Comparison of ENCODE assay signal across 16 mouse cellular contexts in the genomic region with DNA sequence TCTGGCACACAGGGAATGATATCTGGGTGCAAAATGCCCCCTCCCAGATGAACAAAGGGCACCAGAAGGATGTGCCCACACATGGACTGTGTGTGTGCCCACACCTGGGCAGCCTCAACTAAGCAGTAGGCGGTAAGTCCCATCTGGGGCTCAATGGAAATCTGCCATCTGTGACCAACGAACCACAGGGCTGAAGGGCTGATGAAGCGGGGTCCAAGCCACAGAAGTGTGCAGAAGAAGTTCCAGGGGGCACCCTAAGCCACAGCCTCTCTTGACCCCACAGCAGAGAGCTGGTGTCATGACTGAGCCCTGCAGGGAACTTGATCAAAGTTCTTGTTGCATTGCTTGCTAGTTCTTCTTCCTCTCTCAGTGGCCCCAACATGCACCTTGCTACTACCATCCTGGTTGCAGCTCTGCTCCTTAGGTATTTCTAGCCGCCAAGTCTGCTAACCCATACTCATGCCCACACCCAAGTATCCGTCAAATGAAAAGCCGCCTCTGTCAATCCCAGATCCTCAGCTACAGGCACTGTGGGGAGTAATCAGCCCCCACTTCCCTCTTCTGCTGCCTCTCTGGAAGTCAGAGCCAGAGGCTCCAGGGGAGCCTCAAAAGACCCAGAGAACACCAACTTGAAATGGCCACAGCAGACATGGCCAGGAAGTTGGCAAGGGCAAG. TPM values are rescaled to one million over a fixed set of nuclear protein-coding genes. Genes with fewer than 3 reads are reported as not detected.
DNase-seq lines count a peak whose midpoint lies in the region; ATAC-seq and TF ChIP-seq lines count a peak whose summit lies in the region.
"Had no signal": no experiment of that assay in that cellular context is flagged by ENCODE, and none has a peak within 500 bp of the region (broad histone marks: within the 10 kb centered on the region; RNA-seq: fewer than 3 reads in every experiment).

No protein-coding gene starts in this region.

- no peaks in the 10 kb centered on the region for H3K9me3 ChIP-seq in liver, embryonic 15.5 days (replicated peaks)
- no peaks in the 10 kb centered on the region for H3K9me3 ChIP-seq in stomach, postnatal 0 days (ENCODE audit: control insufficient read depth, low read length)
- H3K9me3 ChIP-seq: forebrain, embryonic 12.5 days; limb, embryonic 15.5 days; midbrain, embryonic 10.5 days had no signal

- peak overlapping the region; percentile 31; the same call in 1 of the 2 replicates for H3K27ac ChIP-seq in gastrocnemius, adult 2 months
- H3K27ac ChIP-seq in spleen, adult 2 months (ENCODE audit: insufficient read depth, low read length) = peak overlapping the region; percentile 91
- H3K27ac ChIP-seq in liver, embryonic 15.5 days (replicated peaks) = peak overlapping the region; percentile 71
- H3K27ac ChIP-seq in stomach, postnatal 0 days (replicated peaks) = peak overlapping the region; percentile 40; the same call in 1 of the 2 replicates
- H3K27ac ChIP-seq: forebrain, embryonic 12.5 days; midbrain, embryonic 10.5 days had no signal

- intact Hi-C loops in gastrocnemius, adult 2 months (cut with DNase I) = no loop called here

- no peak for TF ChIP-seq CTCF in gastrocnemius, adult 2 months (IDR thresholded peaks at IDR 0.05)
- no peak for TF ChIP-seq CTCF in spleen, adult 2 months (IDR thresholded peaks at IDR 0.05; ENCODE audit: extremely low read depth, insufficient read depth, insufficient read length, insufficient replicate concordance)
- TF ChIP-seq CTCF in stomach, postnatal 0 days (IDR thresholded peaks at IDR 0.05; ENCODE audit: low read depth) = no peak

- no peak overlapping the region for H3K9ac ChIP-seq in liver, embryonic 15.5 days
- no peak overlapping the region for H3K9ac ChIP-seq in stomach, postnatal 0 days (ENCODE audit: low read length)
- H3K9ac ChIP-seq: forebrain, embryonic 12.5 days; limb, embryonic 15.5 days had no signal

- H3K27me3 ChIP-seq in spleen, adult 2 months (ENCODE audit: control insufficient read depth, insufficient read depth, low read length) = no peaks in the 10 kb centered on the region
- no peaks in the 10 kb centered on the region for H3K27me3 ChIP-seq in liver, embryonic 15.5 days
- no peaks in the 10 kb centered on the region for H3K27me3 ChIP-seq in stomach, postnatal 0 days (ENCODE audit: control insufficient read depth, insufficient read depth, low read length)
- H3K27me3 ChIP-seq: forebrain, embryonic 12.5 days; limb, embryonic 15.5 days had no signal

- WGBS in spleen, adult 2 months = 16% methylated on average over 6 of the region's 6 CpGs
- WGBS in liver, embryonic 15.5 days (ENCODE audit: insufficient replicate concordance) = 34% methylated on average over 6 of the region's 6 CpGs
- WGBS in stomach, postnatal 0 days = 80% methylated on average over 6 of the region's 6 CpGs

- no peaks in the 10 kb centered on the region for H3K36me3 ChIP-seq in spleen, adult 2 months (ENCODE audit: control insufficient read depth, insufficient read depth, low read length)
- H3K36me3 ChIP-seq in liver, embryonic 15.5 days (replicated peaks) = no peaks in the 10 kb centered on the region
- H3K36me3 ChIP-seq in stomach, postnatal 0 days (ENCODE audit: control insufficient read depth, insufficient read depth, low read length) = no peaks in the 10 kb centered on the region
- H3K36me3 ChIP-seq: forebrain, embryonic 12.5 days; limb, embryonic 15.5 days; midbrain, embryonic 10.5 days had no signal

- TF ChIP-seq EP300 in stomach, postnatal 0 days (optimal IDR thresholded peaks at IDR 0.05) = no peak

- no peak for TF ChIP-seq POLR2A in spleen, adult 2 months (IDR thresholded peaks at IDR 0.05; ENCODE audit: low read depth, low read length)

- no peak for DNase-seq in gastrocnemius, adult 2 months
- no peak for DNase-seq in gastrocnemius, postnatal 25 days
- DNase-seq in spleen, adult 2 months (ENCODE audit: low read depth in 1 of 2, low spot score in 2 of 2) = peak in 1 of 2 experiments; percentile 21
- DNase-seq in spleen, adult 12 weeks (ENCODE audit: low spot score) = no peak
- DNase-seq in stomach, postnatal 0 days (ENCODE audit: low spot score) = no peak
- DNase-seq in right cerebral cortex, adult 18-20 months = no peak
- no peak for DNase-seq in right cerebral cortex, postnatal 10 days (ENCODE audit: low spot score in 2 of 2)
- DNase-seq: cerebellum, postnatal 36 days; heart, postnatal 10 days; right cerebral cortex, postnatal 25 days had no signal

- ATAC-seq in liver, embryonic 15.5 days (ENCODE audit: insufficient read depth) = no peak
- no peak for ATAC-seq in stomach, postnatal 0 days (ENCODE audit: low FRiP score, low TSS enrichment)
- ATAC-seq: activated CD4-positive, CD25-positive, alpha-beta regulatory T cell, adult 4 months had no signal

- peak overlapping the region; percentile 13; the same call in 1 of the 2 replicates for H3K4me2 ChIP-seq in liver, embryonic 15.5 days
- no peak overlapping the region for H3K4me2 ChIP-seq in stomach, postnatal 0 days (replicated peaks; ENCODE audit: low read depth)
- H3K4me2 ChIP-seq: forebrain, embryonic 12.5 days; limb, embryonic 15.5 days had no signal

- H3K4me1 ChIP-seq in spleen, adult 2 months (ENCODE audit: control insufficient read depth, insufficient read depth, insufficient read length) = peaks cover 61% of the 10 kb centered on the region; the same call in 1 of the 2 replicates
- H3K4me1 ChIP-seq in liver, embryonic 15.5 days (replicated peaks) = peaks cover 45% of the 10 kb centered on the region
- peaks cover 8% of the 10 kb centered on the region; the same call in 1 of the 2 replicates for H3K4me1 ChIP-seq in stomach, postnatal 0 days (replicated peaks; ENCODE audit: control insufficient read depth, insufficient read depth)

- H3K4me3 ChIP-seq in gastrocnemius, adult 2 months = no peak overlapping the region
- H3K4me3 ChIP-seq in spleen, adult 2 months (ENCODE audit: extremely low read depth, insufficient read depth, insufficient read length) = no peak overlapping the region
- no peak overlapping the region for H3K4me3 ChIP-seq in liver, embryonic 15.5 days (replicated peaks)
- H3K4me3 ChIP-seq in stomach, postnatal 0 days (ENCODE audit: low read depth, low read length) = no peak overlapping the region
- H3K4me3 ChIP-seq: forebrain, embryonic 12.5 days; limb, embryonic 15.5 days; midbrain, embryonic 10.5 days; myocyte had no signal

RNA-seq across cellular contexts. Expression of a gene that starts 58.7 kb away (rescaled TPM):
- total RNA-seq in gastrocnemius, adult 2 months (2021) = 1 to 10 TPM; 6.5 to 6.6 TPM
- total RNA-seq in gastrocnemius, postnatal 25 days (2021) = 1 to 10 TPM; 5.2 to 6.5 TPM
- polyA plus RNA-seq in spleen, adult 2 months (2012; rRNA removed) = 21.1 and 22.2 TPM in 2 replicates
- 4.0 and 5.2 TPM in 2 replicates for polyA plus RNA-seq in liver, embryonic 15.5 days (2015; fragmentation: Nextera tagmentation; extraction: Ambion mirVana)
- polyA plus RNA-seq in stomach, postnatal 0 days (2015; fragmentation: Nextera tagmentation; extraction: Ambion mirVana) = 21.5 and 26.7 TPM in 2 replicates

Comparison
In these comparisons a context has a peak if more than half of its experiments do, and no peak if none do; other contexts are left out.
1. H3K27ac ChIP-seq: peak in every context shown above with its lines; median percentile 91 in spleen, adult 2 months; 71 in liver, embryonic 15.5 days; 40 in stomach, postnatal 0 days; 31 in gastrocnemius, adult 2 months.